Mouse (Mus musculus) brain, embryonic 14.5 days (tissue): ENCODE results near the gene Bloc1s3.

Experiments used
- CTCF ChIP-seq: fragments of 200-500 bp; IDR thresholded peaks from 2 replicates; pipeline ENCODE4 v1.5.1; 2012; ENCODE audit warnings: inconsistent platforms, mild to moderate bottlenecking, moderate library complexity, borderline replicate concordance; ENCODE audit not compliant: insufficient read depth, insufficient read length; ENCODE audit errors: extremely low read depth
- POLR2A ChIP-seq: fragments of 200-500 bp; IDR thresholded peaks from 2 replicates; pipeline ENCODE4 v1.6.1; 2012; ENCODE audit warnings: mild to moderate bottlenecking, inconsistent platforms, borderline replicate concordance; ENCODE audit not compliant: poor library complexity, insufficient read depth, insufficient read length, severe bottlenecking; ENCODE audit errors: extremely low read depth

DNA sequence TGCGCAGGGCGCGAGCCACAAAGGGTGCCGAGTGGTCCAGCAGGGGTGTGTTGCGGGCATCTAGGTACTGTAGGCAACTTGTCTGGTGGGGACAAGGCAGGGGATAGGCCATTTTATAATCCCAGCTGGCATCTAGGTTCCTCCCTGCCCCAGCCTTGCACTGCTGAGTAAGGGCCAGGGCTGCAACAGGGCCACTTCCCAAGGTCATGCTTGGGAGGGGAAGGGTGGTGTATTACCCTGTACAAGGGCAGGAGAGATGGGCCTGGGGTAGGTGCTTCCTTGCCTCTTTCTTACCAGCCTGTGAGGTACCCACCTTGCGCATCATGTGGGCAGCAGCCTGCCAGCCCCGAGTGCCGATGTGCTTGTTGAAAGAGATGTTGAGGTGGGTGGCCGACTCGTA is 26.5 kb upstream of the Bloc1s3 start:
- TF ChIP-seq CTCF, result no peak
- no peak for TF ChIP-seq POLR2A
